Mouse (Mus musculus) retina, postnatal 7 days (tissue): ENCODE data around the gene Avpr1a.

Experiments
- DNase-seq: peaks from one replicate; pipeline ENCODE4 v3.0.0-alpha.2; 2012; ENCODE audit warnings: low read depth, low spot score

The Avpr1a gene

DNA sequence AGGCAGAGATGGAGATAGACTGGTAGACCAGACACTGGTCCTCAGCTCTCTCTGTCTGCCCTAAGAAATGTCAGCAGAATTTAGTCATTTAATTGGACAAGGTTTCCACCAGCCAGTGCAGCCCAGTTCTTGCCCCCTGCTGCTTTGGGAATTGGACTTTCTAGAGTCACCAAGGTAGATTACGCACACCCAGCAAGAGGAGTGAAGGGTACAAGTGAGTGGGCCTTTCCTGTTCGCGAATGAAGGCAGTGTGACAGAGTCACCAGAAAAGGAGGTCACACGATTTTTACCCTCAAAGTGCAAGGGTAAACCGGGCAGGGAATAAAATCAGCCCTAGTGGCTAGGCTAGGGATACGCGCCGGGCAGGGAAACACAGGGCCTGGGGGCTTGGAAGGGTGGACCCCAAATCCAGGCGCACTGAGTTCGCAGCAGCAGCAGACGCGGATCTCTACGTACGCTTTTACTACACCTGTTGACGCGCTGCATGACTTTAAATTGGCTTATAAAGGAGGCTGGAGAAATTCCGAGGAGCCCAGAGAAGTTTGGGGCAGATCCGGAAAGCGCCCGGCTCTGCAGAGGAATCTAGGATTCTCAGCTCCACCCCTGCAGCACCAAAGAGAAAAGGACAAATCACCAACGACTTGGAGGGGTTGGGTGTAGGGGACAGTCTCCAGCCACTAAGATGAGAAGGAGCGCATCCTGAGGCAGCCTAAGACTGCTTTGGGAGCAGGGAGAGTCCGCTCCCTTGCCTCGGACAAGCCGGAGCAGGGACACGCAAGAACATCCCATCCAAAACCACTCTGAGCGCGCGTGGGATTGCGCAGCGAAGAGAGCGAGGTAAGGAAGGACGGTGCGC lies at the start of gene Avpr1a:
TSS of gene Avpr1a (plus strand) at position 639 of the 856 bp plus-strand sequence.
- DNase-seq, result no peak

DNA sequence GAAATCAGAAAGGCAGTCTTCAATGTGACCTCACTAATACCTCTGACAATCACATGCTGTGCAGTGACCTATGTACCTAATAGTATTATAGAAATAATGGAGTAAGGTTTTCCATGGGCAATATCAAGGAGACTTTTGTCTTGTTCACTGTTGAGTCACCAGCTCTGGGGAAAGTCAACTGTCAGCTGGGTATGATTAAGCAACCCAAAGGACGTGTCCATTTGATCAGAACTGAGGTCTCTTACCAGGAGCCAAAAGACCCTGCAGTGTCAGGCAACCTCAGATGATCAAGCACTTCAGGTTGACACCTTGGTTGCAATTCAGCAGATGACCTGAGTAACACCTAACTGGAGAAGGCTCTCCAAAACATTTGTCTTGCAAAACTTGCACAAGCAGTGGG lies 46.0 kb upstream of the Avpr1a start:
- DNase-seq, result no peak

DNA sequence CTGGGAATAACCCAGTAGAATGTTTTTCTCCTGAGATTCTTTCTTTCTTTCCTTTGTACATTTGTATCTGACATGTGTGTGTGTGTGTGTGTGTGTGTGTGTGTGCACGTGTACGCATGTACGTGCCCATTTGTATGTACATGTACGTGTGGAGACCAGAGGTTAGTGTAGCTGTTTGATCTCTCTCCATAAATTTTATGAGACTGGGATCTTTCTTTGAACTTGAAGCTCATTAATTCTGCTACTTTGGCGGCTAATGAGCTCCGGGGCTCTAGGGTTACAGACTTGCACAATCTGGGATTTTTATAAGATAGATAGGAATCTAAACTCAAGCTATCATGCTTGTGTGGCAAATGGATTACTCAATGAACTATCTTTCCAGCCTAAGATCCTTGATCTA lies 42.0 kb upstream of the Avpr1a start:
- DNase-seq, result no peak

DNA sequence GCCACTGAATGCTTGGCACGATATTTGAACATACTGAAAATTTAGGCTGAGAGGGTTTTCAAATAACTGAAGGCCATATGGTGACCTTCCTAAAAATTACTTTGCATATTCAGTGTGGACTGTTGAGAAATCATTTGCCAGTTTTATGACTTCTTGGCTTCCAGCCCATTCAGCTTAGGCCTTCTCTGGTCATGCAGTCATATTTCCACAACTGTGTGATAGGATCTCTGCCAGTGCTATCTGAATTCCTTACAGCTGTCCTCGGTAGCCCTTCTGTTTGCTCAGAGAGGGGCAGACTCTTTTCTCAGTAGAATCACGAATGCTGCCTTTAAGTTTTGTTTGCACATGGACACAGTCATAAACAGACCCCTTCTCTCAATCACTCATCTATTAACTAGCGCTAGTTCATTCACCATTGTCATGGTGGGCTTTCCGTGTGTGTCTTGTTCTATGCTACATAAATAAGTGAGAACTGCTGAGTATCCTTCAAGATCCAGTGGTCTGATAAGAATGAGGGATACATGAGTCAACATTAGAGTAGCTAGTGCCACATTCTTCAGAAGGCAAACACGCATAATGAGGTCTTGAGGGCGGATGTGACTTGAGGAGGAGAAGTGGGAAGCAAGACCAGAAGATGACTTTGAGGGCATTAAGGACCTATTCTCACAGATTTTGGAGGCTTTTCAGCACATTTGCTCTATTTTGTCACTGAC lies 39.4 kb upstream of the Avpr1a start:
- no peak for DNase-seq

DNA sequence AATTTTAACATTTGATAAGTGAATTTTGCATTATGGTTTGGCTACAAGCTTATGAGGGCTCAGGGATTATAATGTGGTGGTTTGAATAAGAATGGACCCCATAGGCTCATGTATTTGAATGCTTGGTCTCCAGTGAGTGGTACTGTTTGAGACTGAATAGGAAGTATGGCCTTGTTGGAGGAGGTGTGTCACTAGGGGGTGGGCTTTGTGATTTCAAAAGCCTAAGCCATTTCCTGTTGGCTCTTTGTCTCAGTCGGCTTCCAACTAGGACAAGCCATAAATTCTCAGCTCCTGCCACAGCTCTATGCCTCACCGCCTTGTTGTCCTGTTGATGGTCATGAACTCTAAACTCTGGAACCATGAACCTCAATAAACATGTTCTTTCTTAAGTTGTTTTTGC lies 37.5 kb upstream of the Avpr1a start:
- DNase-seq, result no peak

DNA sequence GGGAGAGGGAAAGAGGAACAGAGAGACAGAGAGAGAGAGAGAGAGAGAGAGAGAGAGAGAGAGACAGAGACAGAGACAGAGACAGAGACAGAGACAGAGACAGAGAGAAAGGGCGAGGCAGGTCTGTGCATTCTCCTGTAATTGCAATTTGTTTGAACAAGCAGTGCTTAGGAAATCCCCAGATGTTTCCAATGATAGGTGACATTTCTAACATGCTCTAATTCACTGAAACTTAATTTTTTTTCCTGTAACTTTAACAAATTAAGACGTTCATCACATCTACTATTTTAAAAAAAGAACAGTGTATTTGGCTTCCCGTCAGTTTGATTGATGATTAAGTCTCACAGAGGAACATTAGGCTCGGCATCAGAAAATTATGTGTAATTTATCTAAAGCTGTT lies 15.6 kb upstream of the Avpr1a start:
- DNase-seq, result no peak

DNA sequence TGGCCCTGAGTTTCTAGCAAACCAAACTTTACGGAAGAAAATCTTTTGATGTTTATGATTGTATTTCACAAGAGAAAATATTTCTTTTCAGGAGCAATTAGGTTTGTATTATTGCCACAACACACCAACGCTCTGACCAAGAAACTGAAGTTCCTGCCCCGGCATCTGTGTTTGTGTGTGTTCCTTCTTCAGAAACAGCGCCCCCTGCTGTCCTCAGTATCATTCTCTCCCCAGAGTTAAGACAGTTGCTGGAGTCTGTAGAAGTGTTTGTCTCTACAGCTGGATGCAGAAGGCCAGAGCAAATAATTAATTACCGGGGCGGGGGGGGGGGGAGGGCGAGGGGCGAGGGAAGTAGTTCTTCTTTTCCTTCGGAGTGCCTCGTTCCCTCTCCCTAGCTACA lies 1.0 kb upstream of the Avpr1a start:
- peak; percentile 48 for DNase-seq

DNA sequence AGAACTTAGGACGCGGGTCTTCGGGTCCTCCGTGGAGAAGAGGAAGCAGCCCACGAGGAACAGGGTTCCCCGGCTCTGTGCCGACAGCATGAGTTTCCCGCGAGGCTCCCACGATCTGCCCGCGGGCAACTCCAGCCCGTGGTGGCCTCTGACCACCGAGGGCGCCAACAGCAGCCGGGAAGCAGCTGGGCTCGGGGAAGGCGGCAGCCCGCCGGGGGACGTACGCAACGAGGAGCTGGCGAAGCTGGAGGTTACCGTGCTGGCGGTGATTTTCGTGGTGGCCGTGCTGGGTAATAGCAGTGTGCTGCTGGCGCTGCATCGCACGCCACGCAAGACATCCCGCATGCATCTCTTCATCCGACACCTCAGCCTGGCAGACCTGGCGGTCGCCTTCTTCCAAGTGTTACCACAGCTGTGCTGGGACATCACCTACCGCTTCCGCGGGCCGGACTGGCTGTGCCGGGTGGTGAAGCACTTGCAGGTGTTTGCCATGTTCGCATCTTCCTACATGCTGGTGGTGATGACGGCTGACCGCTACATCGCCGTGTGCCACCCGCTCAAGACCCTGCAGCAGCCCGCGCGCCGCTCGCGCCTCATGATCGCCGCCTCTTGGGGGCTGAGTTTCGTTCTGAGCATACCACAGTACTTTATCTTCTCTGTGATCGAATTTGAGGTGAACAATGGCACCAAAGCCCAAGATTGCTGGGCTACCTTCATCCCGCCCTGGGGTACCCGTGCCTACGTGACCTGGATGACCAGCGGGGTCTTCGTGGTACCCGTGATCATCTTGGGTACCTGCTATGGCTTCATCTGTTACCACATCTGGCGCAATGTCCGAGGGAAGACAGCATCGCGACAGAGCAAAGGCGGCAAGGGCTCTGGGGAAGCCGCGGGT lies 665 bp downstream of the Avpr1a start:
- no peak for DNase-seq

DNA sequence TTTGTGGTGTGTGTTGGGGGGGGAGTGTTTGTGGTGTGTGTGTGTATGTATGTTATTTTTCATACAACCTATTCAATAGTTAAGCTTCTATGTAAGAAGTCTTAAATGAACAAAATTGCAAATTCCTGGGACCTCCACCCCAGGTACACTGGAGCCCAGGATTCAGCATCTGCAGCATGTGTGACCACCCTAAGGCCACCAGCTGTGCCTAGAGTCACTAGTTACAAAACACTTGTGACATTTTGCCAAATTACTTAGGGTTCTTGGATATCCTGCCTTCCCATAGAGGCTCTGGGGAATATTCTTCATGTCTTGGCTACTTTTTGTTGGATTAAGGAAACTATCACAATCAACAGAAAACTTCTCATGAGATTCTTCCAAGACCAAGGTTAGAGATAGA lies 1.6 kb downstream of the Avpr1a start:
- no peak for DNase-seq

DNA sequence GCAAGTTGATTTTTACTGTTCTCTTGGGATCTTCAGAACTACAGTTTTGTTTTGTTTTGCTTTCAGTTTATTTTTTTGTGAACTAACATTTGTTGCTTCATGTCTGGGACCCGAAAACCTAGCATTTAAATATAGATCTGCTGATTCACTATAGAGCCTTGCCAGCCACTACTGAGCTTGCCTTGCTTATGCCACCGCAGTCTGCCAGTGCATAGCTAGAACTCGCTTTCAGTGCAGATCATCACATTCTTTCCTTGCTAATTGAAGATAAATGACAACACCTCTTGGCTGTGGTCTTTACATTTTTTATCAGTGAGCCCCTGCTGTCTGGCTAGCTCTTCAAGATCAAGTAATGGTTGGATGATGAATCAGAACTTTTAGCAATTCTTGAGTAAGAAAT lies 5.2 kb downstream of the Avpr1a start:
- DNase-seq, result no peak

DNA sequence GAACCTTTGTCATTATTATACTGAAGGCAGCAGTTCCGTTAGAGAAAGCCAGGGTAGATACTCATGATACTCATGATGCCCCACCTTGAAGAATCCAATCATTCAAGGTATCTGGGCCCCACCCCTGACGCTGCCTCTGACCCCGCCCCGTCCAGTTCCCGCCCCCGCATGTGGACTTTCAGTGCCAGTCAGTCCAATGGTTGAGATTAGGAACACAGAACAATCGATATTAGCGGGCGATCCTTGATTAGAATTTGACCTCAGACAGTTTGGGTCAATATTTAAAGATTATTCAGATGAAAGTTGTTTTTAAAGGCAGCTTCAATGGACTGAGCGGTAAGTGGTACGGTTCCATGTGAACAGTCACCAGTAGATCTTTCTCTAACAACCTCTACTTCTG lies 7.5 kb downstream of the Avpr1a start:
- DNase-seq, result no peak

DNA sequence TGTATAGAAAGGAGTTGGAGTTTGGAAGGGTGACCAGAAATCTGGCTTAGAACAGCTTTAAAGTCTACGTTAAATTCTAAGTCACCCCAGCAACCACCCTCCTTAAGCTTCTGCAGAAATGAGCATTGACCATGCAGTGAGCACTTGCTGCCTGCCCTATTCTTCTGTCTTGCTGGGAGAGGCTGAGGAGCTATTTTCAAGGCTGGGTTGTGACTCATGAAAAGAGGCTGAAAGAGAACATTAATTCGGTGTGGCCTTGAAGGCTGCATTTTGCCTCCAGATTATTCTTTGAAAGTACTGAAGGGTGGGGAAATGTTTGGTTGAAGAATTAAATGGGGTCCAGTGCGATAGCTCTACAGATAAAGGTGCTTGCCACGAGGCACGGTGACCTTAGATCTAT lies 28.5 kb downstream of the Avpr1a start:
- no peak for DNase-seq

DNA sequence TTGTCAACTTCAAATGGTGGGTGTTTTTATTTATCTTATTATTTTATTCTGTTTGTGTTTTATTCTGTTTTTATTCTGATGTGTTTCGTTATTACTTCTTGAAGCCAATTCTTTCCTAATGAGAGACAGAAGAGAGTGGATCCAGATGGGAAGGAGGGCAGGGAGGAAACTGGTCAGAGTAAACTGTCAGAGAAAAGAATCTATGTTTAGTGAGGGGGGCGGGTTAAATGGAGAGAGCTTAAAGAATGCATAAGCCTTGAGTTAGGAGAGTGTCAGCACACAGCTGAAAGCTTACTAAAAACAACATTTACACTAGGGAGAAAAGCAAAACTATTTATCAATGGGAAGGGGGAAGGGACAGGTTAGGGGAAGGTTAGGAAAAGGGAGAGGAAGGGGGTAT lies 50.3 kb downstream of the Avpr1a start:
- DNase-seq, result no peak

DNA sequence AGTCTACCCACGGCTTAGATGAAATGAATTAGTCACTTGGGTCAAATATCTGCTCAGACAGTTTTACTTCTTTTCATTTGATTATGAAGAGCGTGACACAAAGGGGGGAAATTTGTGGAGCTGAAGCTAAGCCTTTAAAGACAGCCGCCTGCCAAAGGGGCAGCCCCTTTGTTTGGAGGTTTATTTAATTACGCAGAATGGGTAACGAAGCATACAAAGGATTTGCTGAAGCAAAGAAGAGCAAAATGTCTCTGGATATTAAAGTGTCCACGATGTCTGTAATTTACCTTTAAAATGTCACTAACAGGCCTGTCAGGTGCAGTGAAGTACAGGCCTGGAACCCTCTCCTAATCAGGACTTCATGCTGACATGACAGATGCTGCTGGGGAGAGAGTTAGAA lies 51.0 kb downstream of the Avpr1a start:
- DNase-seq, result no peak
